Mouse (Mus musculus): ENCODE measurements around the gene Cyp4a29.
"Not testable (repeated sequence)": the region's sequence is repeated elsewhere in the genome, so short reads cannot be mapped to it uniquely, and the experiment has no call there.

Gene Cyp4a29

GRCm38 (mm10) chr4:115241784-115242183 lies at the start of gene Cyp4a29:
Gene Cyp4a29, plus strand, starts transcription at chr4:115242084.
- DNase-seq (ENCODE audit: low spot score in 2 of 2), result no peak

GRCm38 (mm10) chr4:115232901-115233300 lies 9.0 kb upstream of the Cyp4a29 start:
- DNase-seq (ENCODE audit: low spot score in 2 of 2), result not testable (repeated sequence)

GRCm38 (mm10) chr4:115236462-115237096 lies 5.3 kb upstream of the Cyp4a29 start:
- DNase-seq (ENCODE audit: low spot score in 2 of 2), result no peak

- not testable (repeated sequence) for DNase-seq (ENCODE audit: low spot score in 2 of 2)
These were observed 23.0 kb downstream of the Cyp4a29 start for GRCm38 (mm10) chr4:115264687-115265569.

- DNase-seq (ENCODE audit: low spot score in 2 of 2), result not testable (repeated sequence)
These were observed 36.5 kb downstream of the Cyp4a29 start for GRCm38 (mm10) chr4:115278215-115278982.

GRCm38 (mm10) chr4:115280342-115280741 lies 38.5 kb downstream of the Cyp4a29 start:
- no peak for DNase-seq (ENCODE audit: low spot score in 2 of 2)

GRCm38 (mm10) chr4:115280779-115281178 lies 38.9 kb downstream of the Cyp4a29 start:
- DNase-seq (ENCODE audit: low spot score in 2 of 2), result not testable (repeated sequence)

- not testable (repeated sequence) for DNase-seq (ENCODE audit: low spot score in 2 of 2)
These were observed 39.4 kb downstream of the Cyp4a29 start for GRCm38 (mm10) chr4:115281231-115281767.

- DNase-seq (ENCODE audit: low spot score in 2 of 2), result not testable (repeated sequence)
These were observed 56.9 kb downstream of the Cyp4a29 start, which contains the start of gene Cyp4a12a for GRCm38 (mm10) chr4:115298746-115299145. Gene Cyp4a12a, plus strand, starts transcription at chr4:115299046.

Data from frontal cortex, postnatal 25 days (tissue).